Comparison of ENCODE assay signal across 9 mouse cellular contexts in genomic region chr3:68693441-68694048, GRCm38 (mm10). TPM values are rescaled to one million over a fixed set of nuclear protein-coding genes. Genes with fewer than 3 reads are reported as not detected.
A peak's percentile ranks its signal among the peaks of the same experiment; 100 is the strongest.
DNase-seq lines count a peak whose midpoint lies in the region; ATAC-seq and TF ChIP-seq lines count a peak whose summit lies in the region.
"Had no signal": no experiment of that assay in that cellular context is flagged by ENCODE, and none has a peak within 500 bp of the region (broad histone marks: within the 10 kb centered on the region; RNA-seq: fewer than 3 reads in every experiment).

No protein-coding gene starts in this region.

- H3K9ac ChIP-seq in neural tube, embryonic 14.5 days (replicated peaks; ENCODE audit: low read depth, low read length) = no peak overlapping the region
- no peak overlapping the region; the same call in 1 of the 2 replicates for H3K9ac ChIP-seq in liver, postnatal 0 days (replicated peaks)

- H3K4me3 ChIP-seq in neural tube, embryonic 14.5 days (ENCODE audit: low read depth, low read length) = no peak overlapping the region
- H3K4me3 ChIP-seq in layer of hippocampus, adult 2 months = peak overlapping the region; percentile 9; the same call in 1 of the 2 replicates
- H3K4me3 ChIP-seq in liver, postnatal 0 days (ENCODE audit: low read depth, low read length) = no peak overlapping the region

- WGBS in neural tube, embryonic 14.5 days = 44% methylated on average over 11 of the region's 11 CpGs
- 26% methylated on average over 11 of the region's 11 CpGs for WGBS in liver, postnatal 0 days (ENCODE audit: insufficient replicate concordance)

- H3K36me3 ChIP-seq in neural tube, embryonic 14.5 days (ENCODE audit: control insufficient read depth, insufficient read depth, low read length) = no peaks in the 10 kb centered on the region
- H3K36me3 ChIP-seq in liver, postnatal 0 days (replicated peaks; ENCODE audit: insufficient read depth, low read length) = no peaks in the 10 kb centered on the region

- no peak for DNase-seq in neural tube, embryonic 10.5 days (ENCODE audit: extremely low spot score, low spot score)
- DNase-seq in cerebellum, adult 9-10 months = peak; percentile 25
- DNase-seq in gastrocnemius, postnatal 4 days (ENCODE audit: low spot score in 2 of 2) = peak; percentile 46 to 75
- DNase-seq in layer of hippocampus, adult 2 months (ENCODE audit: low spot score in 2 of 2) = peak; percentile 82 to 85
- no peak for DNase-seq in liver, postnatal 0 days
- DNase-seq in right cerebral cortex, postnatal 25 days = peak; percentile 79
- DNase-seq in MN1 (ENCODE audit: low spot score) = no peak

- peak; percentile 41 for TF ChIP-seq CTCF in layer of hippocampus, adult 2 months (conservative IDR thresholded peaks at IDR 0.05)
- TF ChIP-seq CTCF in liver, postnatal 0 days (IDR thresholded peaks at IDR 0.05; ENCODE audit: low read depth) = no peak

- no peaks in the 10 kb centered on the region for H3K4me1 ChIP-seq in neural tube, embryonic 14.5 days (ENCODE audit: control insufficient read depth, insufficient read depth, low read length)
- peaks cover 7% of the 10 kb centered on the region; the same call in 1 of the 2 replicates for H3K4me1 ChIP-seq in liver, postnatal 0 days (ENCODE audit: insufficient read depth)

- no peak for TF ChIP-seq EP300 in liver, postnatal 0 days (IDR thresholded peaks at IDR 0.05; ENCODE audit: low read depth)

- H3K27ac ChIP-seq in neural tube, embryonic 14.5 days (ENCODE audit: low read depth, low read length) = no peak overlapping the region
- peak overlapping the region; percentile 78 for H3K27ac ChIP-seq in layer of hippocampus, adult 2 months
- H3K27ac ChIP-seq in liver, postnatal 0 days (ENCODE audit: low read depth) = peak overlapping the region; percentile 76
- H3K27ac ChIP-seq: macrophage had no signal

- H3K27me3 ChIP-seq in neural tube, embryonic 14.5 days (ENCODE audit: control insufficient read depth, insufficient read depth, low read length) = no peaks in the 10 kb centered on the region
- no peaks in the 10 kb centered on the region for H3K27me3 ChIP-seq in liver, postnatal 0 days (ENCODE audit: insufficient read depth, low read length)

- no peak overlapping the region for H3K4me2 ChIP-seq in neural tube, embryonic 14.5 days (ENCODE audit: low read depth, low read length)
- peak overlapping the region; percentile 61 for H3K4me2 ChIP-seq in liver, postnatal 0 days (ENCODE audit: low read depth, low read length)

- no peaks in the 10 kb centered on the region for H3K9me3 ChIP-seq in neural tube, embryonic 14.5 days (ENCODE audit: control insufficient read depth, low read length)
- no peaks in the 10 kb centered on the region for H3K9me3 ChIP-seq in liver, postnatal 0 days (ENCODE audit: low read length)

- peak; percentile 68; the same call in 1 of the 2 replicates for ATAC-seq in neural tube, embryonic 14.5 days (ENCODE audit: low read depth)
- ATAC-seq in liver, postnatal 0 days = peak; percentile 51; the same call in 1 of the 2 replicates

RNA-seq across cellular contexts. Expression of gene Il12a, which starts 3.1 kb away (rescaled TPM):
- not detected in 2 replicates for polyA plus RNA-seq in neural tube, embryonic 14.5 days (2014; fragmentation: Nextera tagmentation; extraction: Ambion mirVana)
- total RNA-seq in gastrocnemius, postnatal 4 days (2021) = 1 to 10 TPM; 2.0 to 4.9 TPM
- total RNA-seq in layer of hippocampus, adult 2 months (2021) = 1 to 10 TPM; 1.0 to 1.3 TPM
- 3.1 and 3.2 TPM in 2 replicates for polyA plus RNA-seq in liver, postnatal 0 days (2015; fragmentation: Nextera tagmentation; extraction: Ambion mirVana)

Comparison
In these comparisons a context has a peak if more than half of its experiments do, and no peak if none do; other contexts are left out.
1. DNase-seq: peak in cerebellum, adult 9-10 months (single experiment), gastrocnemius, postnatal 4 days (2 of 2), layer of hippocampus, adult 2 months (2 of 2) and right cerebral cortex, postnatal 25 days (single experiment); none in neural tube, embryonic 10.5 days (single experiment), liver, postnatal 0 days (single experiment) and MN1 (single experiment).